Mouse (Mus musculus): ENCODE data around the gene Atp6v1a. TPM values are rescaled to one million over a fixed set of nuclear protein-coding genes. Genes with fewer than 3 reads are reported as not detected.
A peak's percentile ranks its signal among the peaks of the same experiment; 100 is the strongest.

Gene Atp6v1a
- polyA plus RNA-seq, 1 experiment from 2014 or later: 23.3 TPM

DNA sequence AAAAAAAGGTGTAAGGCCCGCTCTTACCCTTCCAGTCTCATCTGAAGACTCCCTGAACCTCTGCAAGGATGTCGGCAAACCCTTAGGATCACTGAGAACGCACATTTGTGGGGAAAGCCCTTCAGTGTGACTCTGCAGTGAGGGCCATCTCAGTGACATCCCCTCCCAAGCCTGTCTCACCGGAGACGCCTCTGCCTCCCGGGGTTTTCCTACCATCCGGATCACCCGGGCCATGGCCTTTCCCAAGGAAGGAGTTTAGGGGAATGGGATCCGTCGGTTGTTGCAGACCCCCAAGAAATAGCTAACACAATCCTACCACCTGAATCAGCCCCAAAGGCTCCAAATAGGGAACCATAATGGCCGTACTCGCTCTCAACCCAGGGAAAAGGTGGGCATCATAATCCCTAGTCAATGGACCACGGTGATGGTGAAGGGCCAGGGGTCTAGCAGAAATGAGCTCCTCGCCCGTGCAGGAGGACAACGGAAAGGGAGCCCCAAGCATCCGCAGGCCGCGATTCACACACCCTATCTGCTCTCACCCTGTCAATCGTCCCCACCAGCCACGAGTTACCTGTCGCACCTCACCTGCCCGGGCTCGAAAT lies 1.0 kb downstream of the Atp6v1a start:
- Histone ChIP-seq H3K27me3 (no peaks in the 10 kb centered on the region), H3K36me3 (replicated peaks) (no peaks in the 10 kb centered on the region), H3K27ac (replicated peaks) (peak overlapping the region; percentile 99), H3K4me2 (peak overlapping the region; percentile 96), H3K4me1 (replicated peaks) (peaks cover 36% of the 10 kb centered on the region), H3K9ac (peak overlapping the region; percentile 77), H3K9me3 (replicated peaks) (no peaks in the 10 kb centered on the region), H3K4me3 (replicated peaks) (peak overlapping the region; percentile 77)
- ATAC-seq (ENCODE audit: insufficient read depth): no peak
- 2% methylated on average over 24 of the region's 24 CpGs for WGBS (ENCODE audit: insufficient replicate concordance)

GRCm38 (mm10) chr16:44136511-44137021 lies 2.9 kb downstream of the Atp6v1a start:
- 0 out of 2 replicates have a peak overlapping the region, but pooled peaks have one; percentile 3 for H3K4me2 ChIP-seq
- 67% methylated on average over 6 of the region's 6 CpGs for WGBS (ENCODE audit: insufficient replicate concordance)

DNA sequence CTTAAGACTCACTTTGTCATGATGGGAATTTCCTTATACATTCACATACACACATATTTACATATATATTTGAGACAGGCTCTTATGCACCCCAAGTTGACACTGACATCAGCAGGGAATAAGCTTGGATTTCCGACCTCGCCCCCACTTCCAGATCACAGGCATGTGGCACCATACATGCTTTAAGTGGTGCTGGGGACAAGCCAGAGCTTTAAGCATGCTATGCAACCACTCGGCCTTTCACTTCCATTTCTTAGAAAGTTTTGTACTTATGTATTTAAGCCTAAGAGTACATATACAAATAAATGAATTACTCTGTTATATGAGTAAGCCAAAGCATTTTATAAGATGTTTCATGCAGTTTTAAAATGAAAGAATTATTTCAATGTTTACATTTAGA lies 6.3 kb downstream of the Atp6v1a start:
- no peak overlapping the region for H3K9ac ChIP-seq
- no peaks in the 10 kb centered on the region for H3K36me3 ChIP-seq (replicated peaks)
- no peak overlapping the region for H3K4me2 ChIP-seq
- 71% methylated on average over 3 of the region's 3 CpGs for WGBS (ENCODE audit: insufficient replicate concordance)
- H3K27ac ChIP-seq (replicated peaks): no peak overlapping the region
- no peaks in the 10 kb centered on the region for H3K9me3 ChIP-seq (replicated peaks)
- H3K4me1 ChIP-seq (replicated peaks): peaks cover 17% of the 10 kb centered on the region
- no peaks in the 10 kb centered on the region for H3K27me3 ChIP-seq
- no peak for ATAC-seq (ENCODE audit: insufficient read depth)
- no peak overlapping the region for H3K4me3 ChIP-seq (replicated peaks)

More at GRCm38 (mm10) chr16:44136511-44137021, 2.9 kb downstream of the Atp6v1a start:
- H3K27me3 ChIP-seq: no peaks in the 10 kb centered on the region
- ATAC-seq (ENCODE audit: insufficient read depth): no peak
- no peak overlapping the region for H3K4me3 ChIP-seq (replicated peaks)
- H3K36me3 ChIP-seq (replicated peaks): no peaks in the 10 kb centered on the region
- no peak overlapping the region for H3K9ac ChIP-seq
- no peak overlapping the region for H3K27ac ChIP-seq (replicated peaks)
- H3K9me3 ChIP-seq (replicated peaks): no peaks in the 10 kb centered on the region
- H3K4me1 ChIP-seq (replicated peaks): peaks cover 26% of the 10 kb centered on the region

DNA sequence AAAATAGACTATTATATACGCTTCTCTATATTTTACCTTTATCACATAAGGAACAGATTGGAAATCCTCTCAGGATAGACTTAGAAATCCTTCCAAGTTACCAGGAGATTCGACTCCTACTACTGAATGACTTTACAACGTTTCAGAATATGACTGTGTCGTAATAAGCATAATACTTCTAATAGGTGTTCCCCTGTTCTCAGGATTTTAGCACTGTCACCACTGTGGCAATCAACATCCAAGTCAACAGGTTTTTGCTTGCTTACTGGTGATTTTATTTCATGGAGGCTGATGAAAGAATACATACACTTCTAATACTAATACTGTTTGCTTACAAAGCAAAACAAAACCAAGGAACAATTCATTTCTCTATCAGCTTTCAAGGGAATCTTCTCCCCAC lies 7.2 kb downstream of the Atp6v1a start:
- WGBS (ENCODE audit: insufficient replicate concordance): 65% methylated on average over 4 of the region's 4 CpGs
- ATAC-seq (ENCODE audit: insufficient read depth): no peak
- no peak overlapping the region for H3K27ac ChIP-seq (replicated peaks)
- H3K4me2 ChIP-seq: no peak overlapping the region
- no peaks in the 10 kb centered on the region for H3K36me3 ChIP-seq (replicated peaks)
- H3K9ac ChIP-seq: no peak overlapping the region
- no peaks in the 10 kb centered on the region for H3K27me3 ChIP-seq
- no peaks in the 10 kb centered on the region for H3K9me3 ChIP-seq (replicated peaks)
- H3K4me3 ChIP-seq (replicated peaks): no peak overlapping the region
- peaks cover 9% of the 10 kb centered on the region; the same call in 1 of the 2 replicates for H3K4me1 ChIP-seq (replicated peaks)

DNA sequence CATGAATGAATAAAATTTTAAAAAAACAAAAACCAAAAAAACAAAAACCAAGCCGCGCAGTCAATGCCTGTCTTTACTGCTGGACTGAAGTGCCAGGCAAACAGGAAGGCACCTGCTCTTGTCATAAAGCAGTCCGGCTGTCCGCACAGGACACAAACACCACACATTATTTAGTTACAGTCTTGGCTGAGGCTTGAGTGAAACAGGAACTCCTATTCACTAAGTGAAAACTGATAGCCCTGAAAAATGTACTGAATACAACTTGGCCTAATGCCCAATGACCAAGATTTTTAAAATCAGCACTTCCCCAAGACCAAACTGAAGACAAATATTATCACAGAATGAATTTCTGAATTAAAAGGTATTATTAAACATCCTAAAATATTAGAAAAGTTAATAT lies 13.1 kb downstream of the Atp6v1a start:
- no peaks in the 10 kb centered on the region for H3K4me1 ChIP-seq (replicated peaks)

DNA sequence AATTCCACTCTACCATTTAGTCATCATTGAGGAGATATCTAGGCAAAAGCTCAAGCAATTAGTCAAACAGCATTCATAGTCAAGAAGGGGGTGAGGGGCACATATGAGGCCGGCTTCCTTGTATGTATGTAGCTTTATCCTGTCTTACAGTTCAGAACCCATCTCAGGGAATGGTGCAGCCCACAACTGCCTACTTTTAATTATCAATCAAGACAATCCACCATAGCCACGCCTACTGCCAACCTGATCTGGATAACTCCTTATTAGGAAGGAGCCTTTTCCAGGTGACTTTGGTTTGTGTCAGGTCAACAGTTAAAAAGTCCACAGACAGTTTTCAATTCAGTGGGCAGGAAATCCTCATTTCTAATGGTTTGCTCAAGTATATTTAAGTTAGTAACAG lies 14.1 kb downstream of the Atp6v1a start:
- H3K4me3 ChIP-seq (replicated peaks): no peak overlapping the region
- H3K4me2 ChIP-seq: no peak overlapping the region
- WGBS (ENCODE audit: insufficient replicate concordance): 65% methylated on average over 2 of the region's 2 CpGs
- no peaks in the 10 kb centered on the region for H3K36me3 ChIP-seq (replicated peaks)
- no peaks in the 10 kb centered on the region for H3K9me3 ChIP-seq (replicated peaks)
- H3K27me3 ChIP-seq: no peaks in the 10 kb centered on the region
- H3K27ac ChIP-seq (replicated peaks): no peak overlapping the region
- H3K4me1 ChIP-seq (replicated peaks): no peaks in the 10 kb centered on the region
- H3K9ac ChIP-seq: no peak overlapping the region
- ATAC-seq (ENCODE audit: insufficient read depth): no peak

More for the DNA sequence above, 13.1 kb downstream of the Atp6v1a start:
- 88% methylated on average over 4 of the region's 4 CpGs for WGBS (ENCODE audit: insufficient replicate concordance)
- Histone ChIP-seq H3K27me3 (no peaks in the 10 kb centered on the region), H3K9me3 (replicated peaks) (no peaks in the 10 kb centered on the region), H3K9ac (no peak overlapping the region), H3K4me3 (replicated peaks) (no peak overlapping the region), H3K36me3 (replicated peaks) (no peaks in the 10 kb centered on the region), H3K27ac (replicated peaks) (no peak overlapping the region), H3K4me2 (no peak overlapping the region)
- ATAC-seq (ENCODE audit: insufficient read depth): no peak

DNA sequence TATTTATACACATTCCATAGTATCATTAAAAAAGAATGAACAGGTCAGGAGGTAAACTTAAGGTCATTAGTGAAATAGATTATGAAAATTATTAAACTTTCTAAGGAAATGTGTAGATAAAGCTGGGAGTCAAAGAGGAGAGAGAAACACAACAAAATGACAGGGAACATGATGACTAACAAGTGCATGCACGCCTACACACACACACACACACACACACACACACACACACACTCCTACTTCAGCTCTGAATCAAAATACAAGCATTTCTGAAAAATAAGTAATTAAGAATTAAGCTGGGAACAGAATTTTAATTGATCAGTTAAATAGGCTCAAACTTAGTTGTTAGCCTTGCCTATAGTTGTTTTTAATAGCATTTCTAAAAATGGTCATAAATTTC lies 14.8 kb downstream of the Atp6v1a start:
- no peaks in the 10 kb centered on the region for H3K27me3 ChIP-seq
- ATAC-seq (ENCODE audit: insufficient read depth): no peak
- no peak overlapping the region for H3K4me2 ChIP-seq
- no peaks in the 10 kb centered on the region for H3K9me3 ChIP-seq (replicated peaks)
- H3K9ac ChIP-seq: no peak overlapping the region
- H3K4me3 ChIP-seq (replicated peaks): no peak overlapping the region
- no peaks in the 10 kb centered on the region for H3K4me1 ChIP-seq (replicated peaks)
- H3K27ac ChIP-seq (replicated peaks): no peak overlapping the region
- H3K36me3 ChIP-seq (replicated peaks): no peaks in the 10 kb centered on the region
- WGBS (ENCODE audit: insufficient replicate concordance): 79% methylated on average over 1 of the region's 1 CpGs

GRCm38 (mm10) chr16:44123786-44124185 lies 15.7 kb downstream of the Atp6v1a start:
- Histone ChIP-seq H3K36me3 (replicated peaks) (no peaks in the 10 kb centered on the region), H3K9me3 (replicated peaks) (no peaks in the 10 kb centered on the region), H3K4me2 (no peak overlapping the region), H3K27me3 (no peaks in the 10 kb centered on the region), H3K4me3 (replicated peaks) (no peak overlapping the region), H3K9ac (no peak overlapping the region), H3K4me1 (replicated peaks) (no peaks in the 10 kb centered on the region; the same call in 1 of the 2 replicates), H3K27ac (replicated peaks) (no peak overlapping the region)
- no peak for ATAC-seq (ENCODE audit: insufficient read depth)
- WGBS (ENCODE audit: insufficient replicate concordance): 37% methylated on average over 2 of the region's 2 CpGs

DNA sequence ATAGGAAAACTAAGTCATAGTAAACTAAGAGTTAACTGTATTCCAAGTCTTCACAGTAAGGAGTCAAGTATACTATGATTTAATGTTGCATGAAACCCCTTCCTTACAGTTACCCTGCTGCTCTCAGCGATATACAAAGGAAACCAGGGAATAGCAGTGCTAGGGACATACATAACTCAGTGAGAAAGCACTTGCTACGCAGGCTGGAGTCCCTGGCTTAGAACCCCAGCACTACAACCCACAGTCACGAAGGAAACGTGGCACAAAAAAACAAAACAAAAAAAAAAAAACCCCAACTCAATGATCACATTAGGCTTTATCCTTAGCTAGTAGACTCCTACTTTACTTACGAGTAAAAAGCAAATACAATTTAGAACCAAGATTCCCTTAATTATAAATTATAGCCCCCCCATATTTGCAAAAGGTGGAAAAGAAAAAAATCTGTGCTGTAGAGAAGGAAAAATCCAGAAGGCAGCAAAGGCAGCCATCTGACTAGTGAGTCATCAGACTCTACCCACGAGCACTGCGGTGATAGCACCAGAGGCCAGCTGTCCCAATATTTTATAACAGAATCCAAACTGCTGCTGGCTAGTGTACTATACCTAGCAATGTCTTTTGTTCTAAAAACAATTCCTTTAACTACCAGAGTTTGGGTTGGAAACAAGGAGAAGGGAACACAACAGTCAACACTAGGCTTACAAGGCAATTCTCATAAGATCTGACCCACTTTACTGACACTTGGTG lies 16.4 kb downstream of the Atp6v1a start:
- WGBS (ENCODE audit: insufficient replicate concordance): 71% methylated on average over 7 of the region's 7 CpGs
- ATAC-seq (ENCODE audit: insufficient read depth): no peak

DNA sequence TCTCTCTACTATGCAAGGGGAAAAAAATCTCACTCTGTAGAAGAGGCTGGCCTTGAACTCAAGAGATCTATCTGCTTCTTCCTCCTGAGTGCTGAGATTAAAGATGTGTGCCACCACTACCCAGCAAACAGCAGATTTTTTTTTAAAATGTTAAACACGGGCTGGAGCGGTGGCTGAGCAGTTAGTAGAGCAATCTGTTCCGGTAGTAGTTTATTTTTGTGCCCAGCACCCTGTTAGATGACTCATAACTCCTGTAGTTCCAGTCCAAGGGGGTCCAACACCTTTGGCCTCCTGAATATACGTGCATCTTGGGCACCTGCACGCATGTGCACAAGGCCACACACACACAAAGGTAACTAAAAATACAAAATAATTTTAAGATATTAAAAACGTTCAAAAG lies 16.9 kb downstream of the Atp6v1a start:
- WGBS (ENCODE audit: insufficient replicate concordance): 84% methylated on average over 6 of the region's 6 CpGs

More for the DNA sequence above, 16.4 kb downstream of the Atp6v1a start:
- no peak overlapping the region for H3K4me3 ChIP-seq (replicated peaks)
- no peaks in the 10 kb centered on the region for H3K27me3 ChIP-seq
- no peak overlapping the region for H3K27ac ChIP-seq (replicated peaks)
- no peak overlapping the region for H3K9ac ChIP-seq
- H3K36me3 ChIP-seq (replicated peaks): no peaks in the 10 kb centered on the region
- H3K9me3 ChIP-seq (replicated peaks): no peaks in the 10 kb centered on the region
- H3K4me2 ChIP-seq: no peak overlapping the region
- H3K4me1 ChIP-seq (replicated peaks): no peaks in the 10 kb centered on the region; the same call in 1 of the 2 replicates

DNA sequence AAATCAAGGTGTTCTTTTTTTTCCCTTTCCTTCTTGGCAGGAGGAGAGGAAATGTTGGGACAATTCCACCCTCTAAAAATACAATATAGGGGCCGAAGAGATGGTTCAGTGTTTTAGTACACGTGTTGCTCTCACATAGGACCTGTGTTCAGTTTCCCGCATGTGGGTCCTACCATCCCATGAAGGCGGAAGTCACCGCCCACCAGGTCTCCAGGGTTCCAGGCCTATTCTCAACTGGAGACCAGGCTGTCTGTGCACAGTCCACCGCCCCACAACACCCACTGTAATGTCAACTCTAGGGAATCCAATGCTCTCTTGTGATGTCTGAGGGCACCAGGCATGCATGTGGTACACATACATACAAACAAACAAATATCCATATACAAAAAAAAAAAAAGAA lies 17.4 kb downstream of the Atp6v1a start:
- no peaks in the 10 kb centered on the region for H3K9me3 ChIP-seq (replicated peaks)
- H3K4me3 ChIP-seq (replicated peaks): no peak overlapping the region
- no peaks in the 10 kb centered on the region for H3K27me3 ChIP-seq
- H3K9ac ChIP-seq: no peak overlapping the region
- H3K27ac ChIP-seq (replicated peaks): no peak overlapping the region
- no peak for ATAC-seq (ENCODE audit: insufficient read depth)
- no peaks in the 10 kb centered on the region for H3K36me3 ChIP-seq (replicated peaks)
- H3K4me1 ChIP-seq (replicated peaks): no peaks in the 10 kb centered on the region; the same call in 1 of the 2 replicates
- H3K4me2 ChIP-seq: no peak overlapping the region
- WGBS (ENCODE audit: insufficient replicate concordance): 80% methylated on average over 6 of the region's 6 CpGs

More for the DNA sequence above, 16.9 kb downstream of the Atp6v1a start:
- Histone ChIP-seq H3K36me3 (replicated peaks) (no peaks in the 10 kb centered on the region), H3K27ac (replicated peaks) (no peak overlapping the region), H3K4me2 (no peak overlapping the region), H3K9me3 (replicated peaks) (no peaks in the 10 kb centered on the region), H3K4me1 (replicated peaks) (no peaks in the 10 kb centered on the region; the same call in 1 of the 2 replicates), H3K27me3 (no peaks in the 10 kb centered on the region), H3K9ac (no peak overlapping the region), H3K4me3 (replicated peaks) (no peak overlapping the region)
- ATAC-seq (ENCODE audit: insufficient read depth): no peak

Measured in liver, embryonic 15.5 days (tissue).